Mouse (Mus musculus) neural tube, embryonic 11.5 days (tissue): ENCODE results near the gene Mrm2. TPM values are rescaled to one million over a fixed set of nuclear protein-coding genes. Genes with fewer than 3 reads are reported as not detected.

Source experiments
- ATAC-seq: fragments of 200-750 bp; cut with Nextera tagmentation; 2 replicates; pipeline ENCODE4 v1.8.0; 2017; ENCODE audit warnings: moderate number of reproducible peaks, mild to moderate bottlenecking, moderate TSS enrichment, moderate library complexity; ENCODE audit not compliant: insufficient read depth, low FRiP score, low TSS enrichment
- DNase-seq: peaks from one replicate; pipeline ENCODE4 v3.0.0-alpha.2; 2015; ENCODE audit warnings: low spot score
- H3K27ac ChIP-seq: fragments of 300-500 bp; sonication (generic); 2 replicates; pipeline ENCODE4 v1.5.1; 2014; ENCODE audit warnings: low read depth, mild to moderate bottlenecking, low read length
- H3K27me3 ChIP-seq: fragments of 300-500 bp; sonication (generic); 2 replicates; pipeline ENCODE4 v1.6.1; 2014; ENCODE audit warnings: mild to moderate bottlenecking, low read length, mixed read lengths; ENCODE audit not compliant: control insufficient read depth, insufficient read depth
- H3K36me3 ChIP-seq: fragments of 300-500 bp; sonication (generic); 2 replicates; pipeline ENCODE4 v1.6.1; 2014; ENCODE audit warnings: mild to moderate bottlenecking, low read length, moderate library complexity, mixed read lengths; ENCODE audit not compliant: control insufficient read depth, insufficient read depth
- H3K4me1 ChIP-seq: fragments of 300-500 bp; sonication (generic); 2 replicates; pipeline ENCODE4 v1.6.1; 2014; ENCODE audit warnings: low read length, mixed read lengths; ENCODE audit not compliant: control insufficient read depth, insufficient read depth
- H3K4me2 ChIP-seq: fragments of 300-500 bp; sonication (generic); 2 replicates; pipeline ENCODE4 v1.6.1; 2014; ENCODE audit warnings: low read depth, mild to moderate bottlenecking, moderate library complexity
- H3K4me3 ChIP-seq: fragments of 300-500 bp; sonication (generic); 2 replicates; pipeline ENCODE4 v1.5.1; 2014; ENCODE audit warnings: low read depth, low read length
- H3K9ac ChIP-seq: fragments of 300-500 bp; sonication (generic); 2 replicates; pipeline ENCODE4 v1.6.1; 2014; ENCODE audit warnings: mild to moderate bottlenecking, low read length
- H3K9me3 ChIP-seq: fragments of 300-500 bp; sonication (generic); 2 replicates; pipeline ENCODE4 v1.6.1; 2016; ENCODE audit warnings: low read length; ENCODE audit not compliant: control insufficient read depth
- WGBS: fragments of 180-500 bp; shearing (Covaris S2); extraction: QIAGEN DNeasy Blood & Tissue Kit; methylation state at CpG from one replicate; pipeline ENCODE4 v1.1.7; 2014; 5-methylcytosine and 5-hydroxymethylcytosine counted together
- polyA plus RNA-seq: library from polyadenylated mRNA; unstranded; fragments of >200 nt; fragmentation: Nextera tagmentation; extraction: Ambion mirVana; gene quantifications from 2 replicates; pipeline ENCODE4 v1.2.1, GENCODE M21; 2014

The Mrm2 gene
- polyA plus RNA-seq, result 19.2 and 20.1 TPM in 2 replicates

DNA sequence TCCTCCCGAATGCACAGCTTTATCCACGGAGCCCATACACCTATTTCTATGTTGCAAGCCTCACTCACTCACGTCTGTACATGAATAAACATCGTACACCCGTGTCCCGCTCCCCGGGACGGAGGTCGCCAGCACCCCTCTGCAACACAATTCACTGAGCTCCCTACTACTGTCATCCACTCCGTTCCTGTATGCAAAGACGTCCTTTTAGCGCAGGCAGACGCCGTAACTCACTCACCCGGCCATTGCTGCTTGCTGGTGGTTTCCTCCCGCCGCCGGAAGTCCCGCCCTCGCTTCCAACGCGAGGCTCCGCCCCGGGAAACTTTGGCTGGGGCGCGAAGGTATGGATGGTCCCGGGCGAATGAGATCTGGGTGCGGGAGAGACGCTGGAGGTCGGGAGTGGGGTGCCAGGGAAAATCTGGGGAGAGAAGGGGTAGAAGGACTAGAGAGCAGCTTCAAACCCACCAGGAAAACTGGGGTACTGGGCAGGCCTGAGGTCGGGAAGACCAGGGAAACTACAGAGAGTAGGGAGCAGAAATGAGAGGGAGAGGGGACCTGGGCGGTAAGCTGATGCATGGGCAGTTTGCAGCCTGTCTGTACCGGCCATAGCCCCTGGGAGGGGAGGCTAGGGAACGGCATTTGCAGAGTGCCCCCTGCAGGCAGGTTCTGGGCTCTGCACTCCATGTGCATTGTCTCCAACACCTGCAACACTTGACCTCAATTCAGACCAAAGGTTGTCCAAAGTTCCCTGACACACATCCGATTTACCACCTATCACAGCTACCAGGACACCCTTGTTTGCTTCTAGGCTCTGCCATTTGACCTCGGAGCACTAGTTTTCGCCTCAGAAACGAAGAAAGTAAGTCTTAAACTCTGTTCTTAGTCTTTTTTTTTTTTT lies at the start of gene Mrm2:
Gene Mrm2, minus strand, starts transcription at position 284 of the 898 bp plus-strand sequence.
- H3K9ac ChIP-seq, result peak within 1 kb of the TSS; percentile 74
- peak within 1 kb of the TSS; percentile 85 for H3K4me2 ChIP-seq
- WGBS, result under 1% methylated on average over 39 of the region's 39 CpGs
- H3K9me3 ChIP-seq, result no peaks in the 10 kb centered on the region
- H3K27me3 ChIP-seq, result no peaks in the 10 kb centered on the region
- peak within 1 kb of the TSS; percentile 84 for H3K27ac ChIP-seq
- peak within 1 kb of the TSS; percentile 74 for H3K4me3 ChIP-seq
- peaks cover 2% of the 10 kb centered on the region; the same call in 1 of the 2 replicates for H3K36me3 ChIP-seq
- DNase-seq, result peak; percentile 89
- ATAC-seq, result peak; percentile 73
- peaks cover 8% of the 10 kb centered on the region; the same call in 1 of the 2 replicates for H3K4me1 ChIP-seq

DNA sequence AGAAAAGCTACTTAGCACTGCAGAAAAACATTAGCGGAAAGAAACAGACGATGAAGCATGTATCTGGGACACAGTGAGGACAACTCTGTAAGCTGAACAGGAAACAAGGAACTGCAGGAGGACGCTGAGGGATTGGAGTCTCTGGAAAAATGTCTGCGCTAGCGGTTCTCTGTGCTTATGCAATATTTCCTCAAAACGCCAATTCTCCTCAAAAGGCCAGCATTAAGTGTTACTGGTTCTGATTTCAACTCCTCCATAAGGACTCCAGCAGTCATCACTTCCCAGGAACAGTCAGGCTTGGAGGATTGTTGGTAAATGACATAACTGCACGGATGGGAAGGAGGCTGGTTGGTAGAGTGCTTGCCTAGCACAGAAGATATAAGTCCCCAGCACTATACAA lies 49.5 kb upstream of the Mrm2 start:
- ATAC-seq (no peak), DNase-seq (no peak)
- WGBS, result 96% methylated on average over 7 of the region's 7 CpGs
- no peak overlapping the region for H3K4me2 ChIP-seq
- no peak overlapping the region for H3K9ac ChIP-seq
- no peak overlapping the region for H3K27ac ChIP-seq
- H3K4me3 ChIP-seq, result no peak overlapping the region
- H3K4me1 ChIP-seq, result 0 out of 2 replicates have a peak, but pooled peaks cover 3% of the 10 kb centered on the region
- no peaks in the 10 kb centered on the region for H3K27me3 ChIP-seq
- H3K9me3 ChIP-seq, result no peaks in the 10 kb centered on the region
- H3K36me3 ChIP-seq, result no peaks in the 10 kb centered on the region

DNA sequence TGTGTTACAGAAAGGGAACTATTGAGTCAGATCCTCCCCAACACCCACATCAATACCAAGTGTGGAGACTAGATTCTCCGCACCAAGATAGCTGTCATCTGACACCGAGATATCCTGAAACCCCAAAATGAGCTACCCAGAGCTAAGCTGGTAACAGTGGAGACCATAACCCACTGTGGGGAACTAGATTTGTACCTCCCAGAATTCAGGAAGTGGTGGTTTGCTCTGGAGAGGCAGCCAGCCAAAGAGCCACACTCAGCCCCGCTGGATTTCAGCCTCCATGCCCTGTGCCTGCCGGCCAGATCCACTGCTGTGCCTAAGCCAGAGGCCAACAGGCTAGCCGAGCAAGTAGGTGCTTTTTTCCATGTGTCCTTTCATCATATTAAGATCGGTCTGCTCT lies 47.6 kb upstream of the Mrm2 start:
- DNase-seq, result no peak

DNA sequence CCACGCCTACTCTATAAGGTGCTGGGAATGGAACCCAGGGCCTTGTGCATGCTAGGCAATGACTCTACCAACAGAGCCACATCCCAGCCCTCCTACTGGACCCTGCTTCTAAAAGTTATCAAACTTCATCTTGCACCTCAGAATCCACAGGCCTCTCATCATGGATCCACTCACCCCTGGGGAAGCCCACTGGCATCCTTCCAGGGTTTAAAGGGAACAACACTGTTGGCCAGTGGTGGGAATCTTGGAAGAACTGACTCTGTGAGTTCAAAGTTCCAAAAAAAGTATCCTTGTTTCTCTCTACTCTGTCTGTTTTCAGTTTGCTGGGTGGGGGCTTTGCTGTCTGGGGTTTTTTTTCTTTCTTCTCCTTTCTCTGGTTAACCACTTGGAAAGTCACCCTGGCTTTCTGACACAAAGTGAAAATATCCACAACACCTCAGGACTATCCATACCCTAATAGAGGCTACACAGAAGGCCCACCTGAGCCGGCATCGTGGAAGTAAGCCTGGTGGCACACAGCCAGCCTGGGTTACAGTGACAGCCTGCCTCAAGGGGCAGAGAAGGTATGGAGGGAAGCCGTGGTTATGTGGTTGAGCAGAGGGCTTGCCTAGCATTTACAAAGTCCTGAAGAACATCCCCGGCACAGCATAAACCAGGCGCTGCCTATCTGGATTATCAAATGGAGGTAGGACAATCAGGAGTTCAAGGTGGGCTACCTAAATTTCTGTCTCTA lies 46.6 kb upstream of the Mrm2 start:
- WGBS, result 94% methylated on average over 6 of the region's 6 CpGs
- no peak for DNase-seq
- no peaks in the 10 kb centered on the region for H3K9me3 ChIP-seq
- no peaks in the 10 kb centered on the region for H3K27me3 ChIP-seq
- no peak overlapping the region for H3K27ac ChIP-seq
- no peak overlapping the region for H3K4me3 ChIP-seq
- H3K36me3 ChIP-seq, result no peaks in the 10 kb centered on the region
- no peak overlapping the region for H3K9ac ChIP-seq
- no peak for ATAC-seq
- H3K4me1 ChIP-seq, result no peaks in the 10 kb centered on the region
- H3K4me2 ChIP-seq, result no peak overlapping the region

More for the DNA sequence above, 47.6 kb upstream of the Mrm2 start:
- no peak overlapping the region for H3K4me3 ChIP-seq
- no peak overlapping the region for H3K4me2 ChIP-seq
- 76% methylated on average over 6 of the region's 6 CpGs for WGBS
- ATAC-seq, result no peak
- no peaks in the 10 kb centered on the region for H3K36me3 ChIP-seq
- H3K9me3 ChIP-seq, result no peaks in the 10 kb centered on the region
- no peak overlapping the region for H3K27ac ChIP-seq
- 0 out of 2 replicates have a peak, but pooled peaks cover 3% of the 10 kb centered on the region for H3K4me1 ChIP-seq
- H3K27me3 ChIP-seq, result no peaks in the 10 kb centered on the region
- no peak overlapping the region for H3K9ac ChIP-seq

DNA sequence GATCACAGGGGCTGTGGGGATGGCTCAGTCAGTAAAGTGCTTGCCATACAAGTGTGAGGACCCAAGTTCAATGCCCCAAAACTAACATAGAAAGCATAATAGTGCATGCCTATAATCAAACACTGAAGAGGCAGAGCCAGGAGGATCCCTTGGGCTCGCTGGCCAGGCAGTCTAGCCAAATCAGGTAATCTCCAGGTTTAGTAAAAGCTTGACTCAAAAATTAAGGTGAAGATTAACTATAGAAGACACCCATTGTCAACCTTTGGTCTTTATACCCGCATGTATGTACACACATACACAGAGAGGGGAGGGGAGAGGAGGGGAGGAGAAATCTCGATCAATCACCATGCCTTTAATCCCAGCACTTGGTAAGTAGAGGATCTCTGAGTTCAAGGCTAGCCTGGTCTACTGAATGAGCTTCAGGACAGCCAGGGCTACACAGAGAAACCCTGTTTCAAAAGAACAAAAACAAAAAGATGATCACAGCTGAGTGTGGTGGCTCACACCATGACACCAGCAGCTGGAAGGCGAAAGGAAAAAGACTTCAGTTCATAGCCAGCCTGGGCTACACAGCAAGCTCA lies 43.6 kb upstream of the Mrm2 start:
- 90% methylated on average over 4 of the region's 4 CpGs for WGBS

DNA sequence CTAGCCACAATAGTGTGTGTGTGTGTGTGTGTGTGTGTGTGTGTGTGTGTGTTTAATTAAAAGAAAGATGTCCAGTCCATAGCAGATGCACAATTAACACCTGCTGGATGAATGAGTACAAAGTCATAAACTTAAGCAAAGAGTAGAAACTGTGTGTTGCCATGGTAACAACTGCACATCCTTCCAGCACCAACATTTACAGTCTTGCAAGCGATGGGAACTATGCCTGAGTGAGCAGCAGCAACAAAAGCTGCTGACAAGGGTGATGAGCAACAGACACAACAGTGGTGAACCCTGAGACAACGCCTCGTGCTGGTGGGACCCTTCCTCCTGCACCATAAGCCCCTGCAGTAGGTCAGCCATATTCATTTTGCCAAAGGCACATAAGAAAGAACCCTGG lies 42.5 kb upstream of the Mrm2 start:
- Histone ChIP-seq H3K27ac (no peak overlapping the region), H3K4me2 (no peak overlapping the region), H3K4me1 (no peaks in the 10 kb centered on the region), H3K9ac (no peak overlapping the region), H3K9me3 (no peaks in the 10 kb centered on the region), H3K4me3 (no peak overlapping the region), H3K36me3 (no peaks in the 10 kb centered on the region), H3K27me3 (no peaks in the 10 kb centered on the region)
- whole genome bisulfite sequencing, result 38% methylated on average over 3 of the region's 3 CpGs
- ATAC-seq (no peak), DNase-seq (no peak)

More for the DNA sequence above, 43.6 kb upstream of the Mrm2 start:
- no peaks in the 10 kb centered on the region for H3K36me3 ChIP-seq
- H3K4me3 ChIP-seq, result no peak overlapping the region
- no peaks in the 10 kb centered on the region for H3K4me1 ChIP-seq
- H3K9ac ChIP-seq, result no peak overlapping the region
- DNase-seq (no peak), ATAC-seq (no peak)
- H3K9me3 ChIP-seq, result no peaks in the 10 kb centered on the region
- H3K4me2 ChIP-seq, result no peak overlapping the region
- no peak overlapping the region for H3K27ac ChIP-seq
- H3K27me3 ChIP-seq, result no peaks in the 10 kb centered on the region

DNA sequence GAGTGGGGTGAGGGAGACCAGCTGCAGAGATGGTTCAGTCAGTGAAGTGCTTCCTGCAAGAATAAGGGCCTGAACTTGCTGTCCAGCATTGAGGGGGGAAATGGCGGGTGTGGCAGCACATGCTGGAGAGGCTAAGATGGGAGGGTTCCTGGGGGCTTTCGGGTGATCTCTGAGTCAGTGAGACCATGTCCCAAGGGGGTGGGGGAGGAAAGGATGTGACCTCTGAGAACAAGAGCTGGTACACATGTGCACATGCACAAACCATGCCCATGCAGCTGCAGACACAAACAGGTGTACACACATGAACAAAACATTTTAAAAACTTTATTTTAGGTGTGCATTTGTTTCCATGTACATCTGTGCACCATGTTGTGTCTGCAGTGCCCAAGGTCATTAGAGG lies 42.0 kb upstream of the Mrm2 start:
- no peak overlapping the region for H3K4me2 ChIP-seq
- no peaks in the 10 kb centered on the region for H3K36me3 ChIP-seq
- WGBS, result 66% methylated on average over 2 of the region's 2 CpGs
- H3K4me3 ChIP-seq, result no peak overlapping the region
- H3K9ac ChIP-seq, result no peak overlapping the region
- H3K27ac ChIP-seq, result no peak overlapping the region
- no peaks in the 10 kb centered on the region for H3K9me3 ChIP-seq
- no peaks in the 10 kb centered on the region for H3K27me3 ChIP-seq
- no peaks in the 10 kb centered on the region for H3K4me1 ChIP-seq
- ATAC-seq, result no peak
- DNase-seq, result no peak

DNA sequence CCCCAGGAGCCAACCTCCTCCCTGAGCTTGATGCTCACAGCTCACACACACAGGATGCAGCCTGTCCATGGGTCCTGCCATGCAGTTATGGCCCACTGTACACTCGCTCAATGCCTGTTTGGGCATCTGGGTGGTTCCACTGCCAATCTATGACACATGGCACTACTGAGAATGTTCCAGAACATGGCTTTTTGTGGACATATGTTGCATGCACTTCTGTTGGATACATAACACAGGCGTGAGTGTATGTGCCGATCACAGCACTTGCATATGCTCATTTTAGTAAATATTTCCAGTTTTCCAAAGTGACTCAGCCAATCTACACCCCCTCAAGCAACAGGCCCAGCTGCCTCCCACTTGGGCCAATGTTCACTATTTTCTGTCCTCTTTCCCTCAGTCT lies 40.0 kb upstream of the Mrm2 start:
- Histone ChIP-seq H3K27ac (no peak overlapping the region), H3K9me3 (no peaks in the 10 kb centered on the region), H3K4me2 (no peak overlapping the region), H3K4me3 (no peak overlapping the region), H3K9ac (no peak overlapping the region), H3K36me3 (no peaks in the 10 kb centered on the region), H3K27me3 (no peaks in the 10 kb centered on the region), H3K4me1 (no peaks in the 10 kb centered on the region)
- ATAC-seq (no peak), DNase-seq (no peak)
- 97% methylated on average over 3 of the region's 3 CpGs for WGBS
